In the genomic region with DNA sequence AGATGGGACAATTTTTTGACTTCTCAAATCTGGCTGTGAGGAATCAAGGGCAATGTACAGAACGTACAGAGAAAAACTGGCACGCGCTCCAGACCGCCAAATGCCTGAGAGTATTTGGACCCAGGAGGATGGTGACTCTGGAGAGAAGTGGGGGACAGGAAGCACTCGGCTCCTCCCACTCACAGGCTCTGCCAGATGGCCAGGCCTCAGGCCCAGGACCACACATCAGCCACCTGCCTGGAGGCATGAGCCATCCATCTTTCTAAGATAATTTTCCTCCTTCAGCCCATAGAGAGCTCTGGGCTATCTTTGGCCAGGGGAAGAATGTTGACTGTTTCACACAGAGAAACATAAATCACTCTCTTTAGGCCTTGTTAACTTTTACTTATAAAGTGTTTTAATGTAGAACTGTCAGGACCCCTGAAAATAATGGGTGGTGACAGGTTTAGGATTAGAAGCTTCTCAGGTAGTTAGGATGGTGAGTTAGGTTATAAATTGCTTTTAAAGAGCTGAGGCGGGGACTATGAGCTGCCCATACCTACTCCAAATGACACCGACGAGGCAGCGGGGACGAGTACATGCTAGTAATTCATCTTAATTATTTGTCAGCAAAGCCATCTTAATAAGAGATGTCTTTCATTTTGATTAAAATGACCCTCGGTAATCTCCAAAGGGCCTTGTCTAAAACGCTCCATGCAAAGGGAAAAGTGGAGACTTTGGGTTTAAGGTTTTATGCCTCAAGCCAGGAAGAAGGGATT, we compare ENCODE assay signal across 8 mouse cellular contexts.
DNase-seq lines count a peak whose midpoint lies in the region; ATAC-seq and TF ChIP-seq lines count a peak whose summit lies in the region.

No protein-coding gene starts in this region.

- TF ChIP-seq CTCF in kidney, postnatal 0 days (IDR thresholded peaks at IDR 0.05; ENCODE audit: low read depth), result no peak
- no peak for TF ChIP-seq CTCF in lung, adult 2 months (IDR thresholded peaks at IDR 0.05; ENCODE audit: insufficient read depth, low read length)

- H3K27me3 ChIP-seq in kidney, postnatal 0 days (ENCODE audit: insufficient read depth, low read length), result no peaks in the 10 kb centered on the region
- H3K27me3 ChIP-seq in intestine, embryonic 16.5 days (replicated peaks; ENCODE audit: control insufficient read depth, insufficient read depth, low read length), result no peaks in the 10 kb centered on the region

- no peak overlapping the region for H3K4me3 ChIP-seq in kidney, postnatal 0 days (replicated peaks; ENCODE audit: low read depth, low read length)
- H3K4me3 ChIP-seq in intestine, embryonic 16.5 days (ENCODE audit: low read length), result no peak overlapping the region
- H3K4me3 ChIP-seq in lung, adult 2 months (replicated peaks; ENCODE audit: extremely low read depth, low read depth, low read length), result no peak overlapping the region

- no peaks in the 10 kb centered on the region for H3K9me3 ChIP-seq in kidney, postnatal 0 days (replicated peaks; ENCODE audit: low read length)
- H3K9me3 ChIP-seq in intestine, embryonic 16.5 days (ENCODE audit: control insufficient read depth, low read length), result no peaks in the 10 kb centered on the region

- no peak overlapping the region for H3K4me2 ChIP-seq in kidney, postnatal 0 days (ENCODE audit: low read length)
- H3K4me2 ChIP-seq in intestine, embryonic 16.5 days (ENCODE audit: low read depth, low read length), result no peak overlapping the region

- H3K27ac ChIP-seq in kidney, postnatal 0 days, result no peak overlapping the region
- H3K27ac ChIP-seq in intestine, embryonic 16.5 days (ENCODE audit: low read length), result no peak overlapping the region

- peak; percentile 78 for DNase-seq in kidney, postnatal 0 days (ENCODE audit: low spot score)
- no peak for DNase-seq in kidney, adult 9 months
- DNase-seq in cerebellum, adult 11 months, result peak; percentile 26
- DNase-seq in cerebellum, postnatal 36 days, result peak; percentile 47
- DNase-seq in lung, adult 2 months, result no peak
- DNase-seq in spleen, postnatal 14 days (ENCODE audit: low spot score in 2 of 2), result no peak

- ATAC-seq in kidney, postnatal 0 days (replicated peaks; ENCODE audit: low FRiP score, low read depth), result peak; percentile 54; the same call in 1 of the 2 replicates
- peak; percentile 53; the same call in 1 of the 2 replicates for ATAC-seq in intestine, embryonic 16.5 days
- ATAC-seq in activated CD4-positive, CD25-positive, alpha-beta regulatory T cell, adult 4 months, result no peak

- 38% methylated on average over 12 of the region's 12 CpGs for WGBS in kidney, postnatal 0 days
- 56% methylated on average over 12 of the region's 12 CpGs for WGBS in intestine, embryonic 16.5 days
- 73% methylated on average over 12 of the region's 12 CpGs for WGBS in lung, adult 2 months

- TF ChIP-seq POLR2A in lung, adult 2 months (IDR thresholded peaks at IDR 0.05; ENCODE audit: borderline replicate concordance, extremely low read depth, low read depth, low read length), result no peak

- peaks cover 9% of the 10 kb centered on the region; the same call in 1 of the 2 replicates for H3K4me1 ChIP-seq in kidney, postnatal 0 days (replicated peaks; ENCODE audit: insufficient read depth, low read length)
- H3K4me1 ChIP-seq in intestine, embryonic 16.5 days (ENCODE audit: control insufficient read depth, insufficient read depth, low read length), result 0 out of 2 replicates have a peak, but pooled peaks cover 2% of the 10 kb centered on the region
- H3K4me1 ChIP-seq in lung, adult 2 months (ENCODE audit: control insufficient read depth, insufficient read depth, low read length), result no peaks in the 10 kb centered on the region; the same call in 1 of the 2 replicates

- no peak overlapping the region for H3K9ac ChIP-seq in kidney, postnatal 0 days (ENCODE audit: low read depth, low read length)
- no peak overlapping the region for H3K9ac ChIP-seq in intestine, embryonic 16.5 days (ENCODE audit: low read depth, low read length)

- H3K36me3 ChIP-seq in kidney, postnatal 0 days (ENCODE audit: insufficient read depth, low read length), result no peaks in the 10 kb centered on the region
- H3K36me3 ChIP-seq in intestine, embryonic 16.5 days (ENCODE audit: control insufficient read depth, insufficient read depth, low read length), result no peaks in the 10 kb centered on the region

Comparison
In these comparisons a context has a peak if more than half of its experiments do, and no peak if none do; other contexts are left out.
1. DNase-seq: peak in kidney, postnatal 0 days (single experiment), cerebellum, adult 11 months (single experiment) and cerebellum, postnatal 36 days (2 of 2); none in kidney, adult 9 months (single experiment), lung, adult 2 months (single experiment) and spleen, postnatal 14 days (0 of 2).